9 mouse cellular contexts compared by ENCODE assay signal in genomic region chr4:155268382-155268781, GRCm38 (mm10). TPM values are rescaled to one million over a fixed set of nuclear protein-coding genes. Genes with fewer than 3 reads are reported as not detected.
DNase-seq lines count a peak whose midpoint lies in the region; ATAC-seq lines count a peak whose summit lies in the region.
"Had no signal": no experiment of that assay in that cellular context is flagged by ENCODE, and none has a peak within 500 bp of the region (broad histone marks: within the 10 kb centered on the region; RNA-seq: fewer than 3 reads in every experiment).

No protein-coding gene starts in this region.

- DNase-seq in cerebellum, adult 18-20 months = peak; percentile 73 to 79
- DNase-seq in T-cell, adult 2 months (ENCODE audit: low spot score) = peak; percentile 28
- DNase-seq in embryo, embryonic 11 days = peak; percentile 79
- peak; percentile 79 to 84 for DNase-seq in heart, postnatal 10 days
- DNase-seq in layer of hippocampus, postnatal 36 days = peak; percentile 72 to 73
- peak; percentile 64 for DNase-seq in mesoderm, embryonic 11.5 days (ENCODE audit: low read depth, low spot score)
- DNase-seq in testis, postnatal 10 days (ENCODE audit: low spot score) = peak; percentile 90

- no peak for ATAC-seq in cerebellum, adult (ENCODE audit: insufficient number of reproducible peaks, low FRiP score, low TSS enrichment)
- ATAC-seq: Patski had no signal

- intact Hi-C loops in heart, postnatal 10 days (cut with DNase I) = loop anchor here (1.0 kb wide), 1 partner anchor 40 kb away; no protein-coding TSS in a partner anchor

RNA-seq across cellular contexts. Expression of gene Faap20, which starts 18.8 kb away (rescaled TPM):
- 10 to 100 TPM; 25.7 to 28.2 TPM for total RNA-seq in heart, postnatal 10 days (2021)
- 10 to 100 TPM; 30.9 to 35.1 TPM for total RNA-seq in layer of hippocampus, postnatal 36 days (2021)

RNA-seq across cellular contexts. Expression of gene Ski, which starts 46.0 kb away (rescaled TPM):
- 10 to 100 TPM; 89.2 to 89.6 TPM for total RNA-seq in heart, postnatal 10 days (2021)
- 100 to 1,000 TPM; 126 to 132 TPM for total RNA-seq in layer of hippocampus, postnatal 36 days (2021)

Comparison
In these comparisons a context has a peak if more than half of its experiments do, and no peak if none do; other contexts are left out.
1. DNase-seq: peak in every context shown above with its lines; median percentile 90 in testis, postnatal 10 days; 82 in heart, postnatal 10 days; 79 in embryo, embryonic 11 days; 76 in cerebellum, adult 18-20 months; 72 in layer of hippocampus, postnatal 36 days; 64 in mesoderm, embryonic 11.5 days; 28 in T-cell, adult 2 months.